Mouse (Mus musculus) heart, embryonic 13.5 days (tissue): Measurements from ENCODE around the gene Nt5c. TPM values are rescaled to one million over a fixed set of nuclear protein-coding genes. Genes with fewer than 3 reads are reported as not detected.
"Not testable (repeated sequence)": the region's sequence is repeated elsewhere in the genome, so short reads cannot be mapped to it uniquely, and the experiment has no call there.

Experiments
- ATAC-seq: fragments of 200-750 bp; cut with Nextera tagmentation; 2 replicates; pipeline ENCODE4 v1.8.0; 2017; ENCODE audit warnings: moderate TSS enrichment; ENCODE audit not compliant: insufficient number of reproducible peaks, low FRiP score, low TSS enrichment; ENCODE audit errors: extremely low read depth
- H3K27ac ChIP-seq: fragments of 300-500 bp; sonication (generic); replicated peaks from 2 replicates; pipeline ENCODE4 v1.5.1; 2015; ENCODE audit warnings: moderate library complexity, mild to moderate bottlenecking, inconsistent platforms
- H3K27me3 ChIP-seq: fragments of 300-500 bp; sonication (generic); replicated peaks from 2 replicates; pipeline ENCODE4 v1.6.1; 2015; ENCODE audit warnings: mild to moderate bottlenecking, inconsistent platforms
- H3K36me3 ChIP-seq: fragments of 300-500 bp; sonication (generic); 2 replicates; pipeline ENCODE4 v1.6.1; 2015; ENCODE audit warnings: mild to moderate bottlenecking, inconsistent platforms
- H3K4me1 ChIP-seq: fragments of 300-500 bp; sonication (generic); 2 replicates; pipeline ENCODE4 v1.6.1; 2015; ENCODE audit warnings: inconsistent platforms
- H3K4me2 ChIP-seq: fragments of 300-500 bp; sonication (generic); 2 replicates; pipeline ENCODE4 v1.6.1; 2015; ENCODE audit warnings: inconsistent platforms, mild to moderate bottlenecking, moderate library complexity
- H3K4me3 ChIP-seq: fragments of 300-500 bp; sonication (generic); 2 replicates; pipeline ENCODE4 v1.5.1; 2015; ENCODE audit warnings: moderate library complexity, mild to moderate bottlenecking, inconsistent platforms
- H3K9ac ChIP-seq: fragments of 300-500 bp; sonication (generic); 2 replicates; pipeline ENCODE4 v1.6.1; 2015; ENCODE audit warnings: inconsistent platforms, mild to moderate bottlenecking, moderate library complexity
- H3K9me3 ChIP-seq: fragments of 300-500 bp; sonication (generic); 2 replicates; pipeline ENCODE4 v1.6.1; 2016; ENCODE audit warnings: inconsistent platforms
- WGBS: fragments of 180-500 bp; shearing (Covaris S2); methylation state at CpG from one replicate; pipeline ENCODE4 v1.1.7; 2015; ENCODE audit warnings: mixed read lengths; 5-methylcytosine and 5-hydroxymethylcytosine counted together
- polyA plus RNA-seq: library from polyadenylated mRNA; unstranded; fragments of >200 nt; fragmentation: Nextera tagmentation; extraction: Ambion mirVana; gene quantifications from 2 replicates; pipeline ENCODE4 v1.2.1, GENCODE M21; 2015

Nt5c gene
- 57.0 and 59.4 TPM in 2 replicates for polyA plus RNA-seq

DNA sequence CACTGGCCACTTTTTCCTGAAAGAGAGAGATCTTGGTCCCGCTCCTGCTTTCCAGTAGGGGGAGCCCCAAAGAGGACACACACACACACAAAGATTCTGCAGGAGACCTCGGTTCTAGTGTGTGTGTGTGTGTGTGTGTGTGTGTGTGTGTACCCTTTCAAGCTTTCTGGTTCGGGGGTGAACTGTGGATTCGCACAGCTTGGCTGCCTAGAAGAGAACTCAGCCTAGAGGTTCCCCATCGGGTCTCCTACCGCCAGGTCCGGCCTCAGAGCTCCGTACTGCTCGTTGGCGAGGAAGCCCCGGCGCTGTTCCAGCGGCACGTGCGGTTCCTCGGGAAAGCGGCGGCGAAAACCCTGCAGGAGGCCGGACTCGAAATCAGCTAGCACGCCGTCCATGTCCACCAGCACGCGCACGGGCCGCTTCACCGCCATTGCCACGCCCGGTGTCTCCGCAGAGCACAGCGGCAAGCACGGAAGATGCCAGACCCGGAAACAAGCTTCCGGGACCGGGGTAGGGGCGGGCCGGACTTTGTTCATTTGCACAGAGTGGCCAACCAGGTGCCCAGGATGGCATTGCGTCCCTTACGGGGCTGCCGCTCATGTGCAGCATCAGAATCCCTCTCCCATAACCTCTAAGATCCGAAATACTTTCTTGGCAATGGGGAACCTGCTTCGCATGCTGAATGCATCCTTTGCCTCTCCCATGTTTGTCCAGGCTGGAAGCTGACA, at the start of gene Nt5c:
Nt5c (minus strand) TSS at position 507 of the 728 bp plus-strand sequence.
- Histone ChIP-seq H3K27ac (peak within 1 kb of the TSS; percentile 79), H3K4me3 (peak within 1 kb of the TSS; percentile 82), H3K9ac (peak within 1 kb of the TSS; percentile 85), H3K4me1 (peaks cover 20% of the 10 kb centered on the region), H3K9me3 (no peaks in the 10 kb centered on the region), H3K27me3 (no peaks in the 10 kb centered on the region), H3K4me2 (peak within 1 kb of the TSS; percentile 89), H3K36me3 (peaks cover 18% of the 10 kb centered on the region)
- WGBS = under 1% methylated on average over 43 of the region's 43 CpGs
- ATAC-seq = peak; percentile 76

GRCm38 (mm10) chr11:115538045-115538444, 46.4 kb upstream of the Nt5c start:
- 55% methylated on average over 2 of the region's 2 CpGs for WGBS
- H3K9me3 ChIP-seq = no peaks in the 10 kb centered on the region
- peaks cover 22% of the 10 kb centered on the region for H3K4me1 ChIP-seq
- H3K9ac ChIP-seq = no peak overlapping the region
- no peak overlapping the region for H3K27ac ChIP-seq
- ATAC-seq = no peak
- H3K4me2 ChIP-seq = no peak overlapping the region
- 0 out of 2 replicates have a peak, but pooled peaks cover 2% of the 10 kb centered on the region for H3K27me3 ChIP-seq
- peaks cover 13% of the 10 kb centered on the region for H3K36me3 ChIP-seq
- H3K4me3 ChIP-seq = no peak overlapping the region

DNA sequence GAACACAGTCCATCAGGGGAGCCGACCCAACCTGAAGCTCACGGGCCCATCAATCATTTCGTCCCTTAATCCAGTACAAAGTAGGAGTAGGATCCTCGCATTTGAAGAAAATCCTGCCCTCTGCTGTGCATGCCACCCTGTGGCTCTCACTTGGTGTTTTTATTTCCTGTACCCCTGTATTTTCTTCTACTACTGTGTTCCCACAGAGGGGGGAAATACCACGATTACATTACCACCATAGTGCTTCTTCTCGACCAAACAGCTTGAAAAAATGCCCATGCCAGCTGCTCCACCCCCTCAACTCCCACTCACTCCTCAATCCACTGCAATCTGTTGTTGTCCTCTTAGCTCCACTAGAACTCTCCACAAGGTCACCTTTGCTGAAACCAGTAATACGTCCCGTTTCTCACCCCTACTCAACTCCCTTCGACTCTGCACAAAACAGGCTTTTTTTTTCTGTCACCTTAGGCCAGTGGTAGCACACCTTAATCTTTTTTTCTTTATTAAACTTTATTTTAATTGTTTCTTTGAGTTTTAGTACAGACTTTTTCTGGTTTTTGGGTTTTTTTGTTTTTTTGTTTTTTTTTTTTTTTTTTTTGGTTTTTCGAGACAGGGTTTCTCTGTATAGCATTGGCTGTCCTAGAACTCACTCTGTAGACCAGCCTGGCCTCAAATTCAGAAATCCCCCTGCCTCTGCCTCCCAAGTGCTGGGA, 45.4 kb upstream of the Nt5c start:
- no peaks in the 10 kb centered on the region for H3K9me3 ChIP-seq
- peaks cover 22% of the 10 kb centered on the region for H3K4me1 ChIP-seq
- no peak overlapping the region for H3K9ac ChIP-seq
- peaks cover 24% of the 10 kb centered on the region for H3K36me3 ChIP-seq
- H3K4me3 ChIP-seq = peak overlapping the region; percentile 95; the same call in 1 of the 2 replicates
- 89% methylated on average over 10 of the region's 10 CpGs for WGBS
- peak overlapping the region; percentile 78 for H3K4me2 ChIP-seq
- no peak for ATAC-seq
- no peaks in the 10 kb centered on the region for H3K27me3 ChIP-seq
- H3K27ac ChIP-seq = peak overlapping the region; percentile 100

DNA sequence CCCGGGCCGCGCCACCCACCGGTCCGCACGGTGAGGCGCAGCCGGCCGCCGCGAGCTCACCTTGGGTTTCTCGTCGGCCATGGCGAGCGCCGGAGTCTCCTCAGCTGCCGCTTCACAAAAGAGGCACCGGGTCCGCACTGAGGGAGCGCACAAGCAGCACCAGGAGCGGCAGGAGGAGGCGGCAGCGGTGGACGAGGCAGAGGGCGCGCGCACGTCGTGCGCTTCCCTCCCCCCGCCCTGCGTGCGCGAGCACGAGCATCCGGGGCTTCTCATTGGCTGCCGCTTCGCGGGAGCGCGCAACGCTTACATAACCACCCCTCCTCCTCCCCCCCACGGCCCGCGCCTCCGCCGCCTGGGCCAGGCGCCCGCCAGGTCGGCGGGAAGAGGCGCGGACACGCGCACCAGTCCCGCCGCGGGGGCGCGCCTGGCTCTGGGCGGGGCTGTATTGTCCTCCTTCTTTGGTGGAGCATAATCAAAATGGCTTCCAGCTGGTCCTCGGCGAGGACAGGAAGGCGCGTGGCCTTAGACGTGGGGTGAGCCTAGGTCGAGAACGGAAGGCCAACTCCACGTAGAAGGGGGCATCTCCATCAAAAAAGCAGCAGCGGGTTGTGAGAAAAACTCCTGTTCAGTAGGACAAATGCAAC, 44.5 kb upstream of the Nt5c start, which contains the start of gene Sumo2:
Sumo2 (minus strand) TSS at position 239 of the 644 bp plus-strand sequence.
- Histone ChIP-seq H3K9me3 (no peaks in the 10 kb centered on the region), H3K4me3 (peak within 1 kb of the TSS; percentile 95), H3K4me1 (peaks cover 22% of the 10 kb centered on the region), H3K36me3 (peaks cover 32% of the 10 kb centered on the region), H3K4me2 (peak within 1 kb of the TSS; percentile 78), H3K27ac (peak within 1 kb of the TSS; percentile 100), H3K9ac (peak within 1 kb of the TSS; percentile 99), H3K27me3 (no peaks in the 10 kb centered on the region)
- ATAC-seq = peak; percentile 82
- under 1% methylated on average over 63 of the region's 70 CpGs for WGBS

DNA sequence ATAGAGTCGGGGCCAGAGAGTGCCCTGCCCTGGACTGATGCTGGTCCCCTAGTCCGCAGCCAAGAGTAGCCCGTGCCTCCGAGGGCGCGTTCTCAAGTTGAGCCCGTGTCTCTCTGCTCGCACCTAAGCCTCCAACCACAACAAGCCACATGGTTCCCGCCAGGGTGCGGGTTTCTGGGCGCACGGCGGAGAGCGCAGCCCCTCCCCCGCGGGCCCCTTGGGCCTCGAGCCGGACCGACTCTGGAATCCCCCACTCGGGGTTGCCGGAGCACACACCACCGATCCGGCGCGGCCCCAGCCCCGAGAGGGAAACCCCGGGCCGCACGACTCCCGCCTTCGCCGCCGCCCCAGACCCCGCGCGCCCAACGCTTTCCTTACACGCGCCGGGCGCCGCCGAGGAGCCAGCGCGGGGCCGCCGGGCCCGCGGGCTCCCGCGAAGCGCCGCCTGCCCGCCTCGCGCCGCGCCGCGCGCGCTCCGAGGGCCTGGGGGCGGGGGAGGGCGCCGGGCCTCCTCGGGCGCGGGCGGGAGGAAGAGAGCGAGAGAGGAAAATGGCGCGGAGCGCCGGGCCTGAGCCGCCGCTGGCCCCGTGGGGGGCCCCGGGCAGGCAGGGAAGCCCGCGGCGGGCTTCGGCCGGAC, 43.9 kb upstream of the Nt5c start:
- ATAC-seq = peak; percentile 75
- H3K27ac ChIP-seq = peak overlapping the region; percentile 100
- H3K36me3 ChIP-seq = peaks cover 39% of the 10 kb centered on the region
- H3K27me3 ChIP-seq = no peaks in the 10 kb centered on the region
- peak overlapping the region; percentile 95 for H3K4me3 ChIP-seq
- H3K4me2 ChIP-seq = peak overlapping the region; percentile 78
- H3K9ac ChIP-seq = peak overlapping the region; percentile 99
- peaks cover 22% of the 10 kb centered on the region for H3K4me1 ChIP-seq
- H3K9me3 ChIP-seq = no peaks in the 10 kb centered on the region
- WGBS = under 1% methylated on average over 84 of the region's 84 CpGs

- peak overlapping the region; percentile 95 for H3K4me3 ChIP-seq
- H3K27ac ChIP-seq = peak overlapping the region; percentile 100
- peak overlapping the region; percentile 99 for H3K9ac ChIP-seq
- H3K4me1 ChIP-seq = peaks cover 22% of the 10 kb centered on the region
- peaks cover 45% of the 10 kb centered on the region for H3K36me3 ChIP-seq
- H3K9me3 ChIP-seq = no peaks in the 10 kb centered on the region
- WGBS = 7% methylated on average over 11 of the region's 11 CpGs
- peak overlapping the region; percentile 78 for H3K4me2 ChIP-seq
- no peaks in the 10 kb centered on the region for H3K27me3 ChIP-seq
- no peak for ATAC-seq
These were observed 43.2 kb upstream of the Nt5c start for GRCm38 (mm10) chr11:115534759-115535371.

GRCm38 (mm10) chr11:115526446-115526845, 34.8 kb upstream of the Nt5c start:
- not testable (repeated sequence) for H3K4me3 ChIP-seq, H3K9ac ChIP-seq, ATAC-seq, H3K4me2 ChIP-seq, H3K27ac ChIP-seq, H3K9me3 ChIP-seq, H3K27me3 ChIP-seq, H3K4me1 ChIP-seq
- 83% methylated on average over 3 of the region's 3 CpGs for WGBS
- peaks cover 93% of the 10 kb centered on the region for H3K36me3 ChIP-seq

DNA sequence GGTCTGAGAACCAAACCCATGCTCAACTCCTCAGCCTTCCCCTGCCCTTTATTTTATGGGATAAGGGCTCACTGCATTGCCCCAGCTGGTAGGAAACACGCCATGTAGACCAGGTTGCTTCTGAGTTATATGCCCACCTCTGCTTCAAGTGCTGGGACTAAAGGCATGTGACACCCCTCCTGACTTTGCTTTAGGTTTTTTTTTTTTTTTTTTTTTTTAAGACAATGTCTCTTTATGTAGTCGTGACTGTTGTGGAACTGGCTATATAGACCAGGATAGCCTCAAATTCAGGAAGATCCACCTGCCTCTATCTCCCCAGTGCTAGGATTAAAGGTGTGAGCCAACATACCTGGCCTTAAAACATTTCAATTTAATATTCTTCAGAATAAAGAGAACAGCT, 31.0 kb upstream of the Nt5c start:
- WGBS = 76% methylated on average over 2 of the region's 2 CpGs
- H3K36me3 ChIP-seq = peaks cover 58% of the 10 kb centered on the region
- no peaks in the 10 kb centered on the region for H3K9me3 ChIP-seq

DNA sequence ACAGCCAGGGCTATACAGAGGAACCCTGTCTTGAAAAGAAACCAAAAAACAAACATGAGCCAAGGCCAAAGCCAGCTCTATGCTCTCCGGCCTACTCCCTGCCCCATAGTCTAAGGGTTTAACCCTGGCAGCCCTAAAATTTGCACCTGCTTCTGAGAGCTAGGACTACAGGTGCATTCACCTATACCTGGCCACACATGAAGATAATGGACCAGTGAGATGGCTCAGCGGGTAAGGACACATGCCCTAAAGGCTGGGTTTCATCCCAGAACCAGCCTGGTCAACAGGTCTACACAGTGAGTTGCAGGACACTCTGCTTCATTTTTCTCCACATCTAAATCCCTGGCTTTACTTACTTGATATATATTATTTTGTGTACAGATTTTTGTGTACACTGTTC, 30.6 kb upstream of the Nt5c start:
- Histone ChIP-seq H3K4me1 (peaks cover 20% of the 10 kb centered on the region), H3K27ac (no peak overlapping the region), H3K27me3 (no peaks in the 10 kb centered on the region), H3K4me3 (no peak overlapping the region), H3K9ac (no peak overlapping the region), H3K4me2 (no peak overlapping the region), H3K36me3 (peaks cover 53% of the 10 kb centered on the region), H3K9me3 (no peaks in the 10 kb centered on the region)
- WGBS = 92% methylated on average over 2 of the region's 2 CpGs
- no peak for ATAC-seq

More for the DNA sequence above, 31.0 kb upstream of the Nt5c start:
- ATAC-seq = no peak
- no peak overlapping the region for H3K4me3 ChIP-seq
- H3K9ac ChIP-seq = no peak overlapping the region
- no peak overlapping the region for H3K27ac ChIP-seq
- H3K4me1 ChIP-seq = peaks cover 20% of the 10 kb centered on the region
- H3K4me2 ChIP-seq = no peak overlapping the region
- no peaks in the 10 kb centered on the region for H3K27me3 ChIP-seq

DNA sequence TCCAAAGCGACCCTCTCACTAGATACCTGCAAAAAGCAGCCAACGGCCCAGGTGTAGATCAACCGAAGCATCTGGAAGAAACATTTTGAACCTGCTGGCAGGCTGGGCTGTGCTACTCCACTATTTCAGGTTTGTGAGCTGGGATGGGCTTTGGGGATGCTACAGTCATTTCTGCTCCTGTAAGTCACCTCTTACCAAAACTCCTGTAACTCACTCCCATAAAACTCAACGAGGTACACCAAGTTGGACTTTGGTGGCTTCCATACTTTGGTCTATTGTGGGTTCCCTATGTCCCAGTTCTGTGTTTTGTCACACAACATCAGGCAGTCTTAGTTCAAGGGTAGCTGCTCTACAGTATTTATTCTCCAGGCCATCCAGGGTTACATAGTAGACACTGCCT, 29.4 kb upstream of the Nt5c start:
- Histone ChIP-seq H3K36me3 (peaks cover 41% of the 10 kb centered on the region), H3K9me3 (no peaks in the 10 kb centered on the region), H3K27me3 (no peaks in the 10 kb centered on the region), H3K27ac (peak overlapping the region; percentile 80), H3K4me3 (no peak overlapping the region), H3K4me1 (peaks cover 20% of the 10 kb centered on the region), H3K9ac (0 out of 2 replicates have a peak overlapping the region, but pooled peaks have one; percentile 11), H3K4me2 (no peak overlapping the region)
- no peak for ATAC-seq
- 86% methylated on average over 4 of the region's 4 CpGs for WGBS
